Mouse (Mus musculus): Measurements from ENCODE around the gene Ckm.

The Ckm gene

GRCm38 (mm10) chr7:19467638-19468037 is 63.1 kb downstream of the Ckm start:
- DNase-seq (ENCODE audit: low read depth, low spot score), result no peak

- DNase-seq (ENCODE audit: low read depth, low spot score), result no peak
These were observed 63.7 kb downstream of the Ckm start for GRCm38 (mm10) chr7:19468279-19468678.

GRCm38 (mm10) chr7:19469404-19469803 is 64.8 kb downstream of the Ckm start:
- DNase-seq (ENCODE audit: low read depth, low spot score), result no peak

GRCm38 (mm10) chr7:19470308-19470707 is 65.7 kb downstream of the Ckm start:
- no peak for DNase-seq (ENCODE audit: low read depth, low spot score)

DNA sequence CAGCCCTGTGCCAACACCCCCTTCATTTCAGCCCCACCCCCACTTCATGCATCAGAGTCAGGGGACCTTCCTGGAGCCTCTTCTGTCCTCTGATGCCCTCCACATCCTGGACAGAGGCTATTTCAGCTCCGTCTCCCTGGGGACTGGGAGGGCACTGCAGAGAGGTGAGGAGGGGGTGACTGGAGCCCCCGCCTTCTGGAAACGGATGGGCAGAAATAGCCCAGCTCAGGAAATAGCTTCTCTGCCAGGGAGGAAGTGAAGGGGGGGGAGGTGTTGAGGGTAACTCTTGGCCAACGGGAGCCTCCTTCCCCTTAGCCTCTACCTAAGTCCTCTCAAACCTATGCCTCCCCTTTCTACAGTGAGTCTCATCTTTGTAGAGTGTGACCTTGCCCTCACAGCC is 67.8 kb downstream of the Ckm start:
- no peak for DNase-seq (ENCODE audit: low read depth, low spot score)
